Mouse (Mus musculus): Measurements from ENCODE around the gene Kcnj10.

DNA sequence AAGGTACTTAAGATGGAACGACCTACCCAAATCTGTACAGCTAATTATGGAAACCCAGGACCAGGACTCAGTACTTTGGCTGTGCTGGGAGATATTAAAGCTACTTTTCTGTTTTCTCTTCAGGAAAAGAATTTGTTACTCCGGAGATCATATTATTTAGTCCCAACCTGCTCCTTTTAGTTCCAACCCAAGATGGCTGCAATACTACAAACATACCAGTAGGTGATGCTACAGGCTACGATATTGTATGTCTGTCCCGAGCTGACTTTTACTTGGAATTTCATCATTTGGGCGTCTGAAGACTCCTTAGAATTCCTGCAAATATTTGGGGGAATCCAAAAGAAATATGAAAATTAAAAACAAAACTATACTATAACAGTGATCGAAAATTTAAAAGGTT is 68.0 kb downstream of the Kcnj10 start:
- TF ChIP-seq CTCF (IDR thresholded peaks at IDR 0.05; ENCODE audit: insufficient read depth, low read depth, low read length) (no peak), POLR2A (IDR thresholded peaks at IDR 0.05; ENCODE audit: insufficient read depth, low read depth, low read length) (no peak)
